Mouse (Mus musculus): ENCODE measurements at regions not wholly inside any gene's neighbourhood (a gene's known extent, or its start where the extent isn't known, plus 50 kb on each side); places are given as distances from the start of the nearest gene placed in this dataset.
"Not testable (repeated sequence)": the region's sequence is repeated elsewhere in the genome, so short reads cannot be mapped to it uniquely, and the experiment has no call there.

GRCm38 (mm10) chr11:12913401-12913800 is 448.6 kb upstream of the Cobl start:
- not testable (repeated sequence) for H3K4me2 ChIP-seq (replicated peaks; ENCODE audit: low read depth, low read length); H3K9me3 ChIP-seq (ENCODE audit: control insufficient read depth, low read depth, low read length); ATAC-seq (ENCODE audit: insufficient number of reproducible peaks, insufficient read depth, low FRiP score, low read depth); H3K4me1 ChIP-seq (ENCODE audit: control insufficient read depth, insufficient read depth, low read length); H3K4me3 ChIP-seq (ENCODE audit: low read depth, low read length); H3K36me3 ChIP-seq (ENCODE audit: control insufficient read depth, insufficient read depth, low read length); H3K9ac ChIP-seq (replicated peaks; ENCODE audit: low read depth, low read length); H3K27ac ChIP-seq (ENCODE audit: low read length); H3K27me3 ChIP-seq (ENCODE audit: control insufficient read depth, insufficient read depth, low read length)
- WGBS: 23% methylated on average over 6 of the region's 6 CpGs

GRCm38 (mm10) chr11:12873712-12874111 is 409.0 kb upstream of the Cobl start:
- Histone ChIP-seq H3K4me1 (ENCODE audit: control insufficient read depth, insufficient read depth, low read length) (no peaks in the 10 kb centered on the region), H3K27ac (ENCODE audit: low read length) (no peak overlapping the region), H3K4me3 (ENCODE audit: low read depth, low read length) (no peak overlapping the region), H3K9me3 (ENCODE audit: control insufficient read depth, low read depth, low read length) (no peaks in the 10 kb centered on the region), H3K9ac (replicated peaks; ENCODE audit: low read depth, low read length) (no peak overlapping the region), H3K27me3 (ENCODE audit: control insufficient read depth, insufficient read depth, low read length) (no peaks in the 10 kb centered on the region), H3K36me3 (ENCODE audit: control insufficient read depth, insufficient read depth, low read length) (no peaks in the 10 kb centered on the region), H3K4me2 (replicated peaks; ENCODE audit: low read depth, low read length) (no peak overlapping the region)
- 47% methylated on average over 1 of the region's 1 CpGs for WGBS
- ATAC-seq (ENCODE audit: insufficient number of reproducible peaks, insufficient read depth, low FRiP score, low read depth): no peak

DNA sequence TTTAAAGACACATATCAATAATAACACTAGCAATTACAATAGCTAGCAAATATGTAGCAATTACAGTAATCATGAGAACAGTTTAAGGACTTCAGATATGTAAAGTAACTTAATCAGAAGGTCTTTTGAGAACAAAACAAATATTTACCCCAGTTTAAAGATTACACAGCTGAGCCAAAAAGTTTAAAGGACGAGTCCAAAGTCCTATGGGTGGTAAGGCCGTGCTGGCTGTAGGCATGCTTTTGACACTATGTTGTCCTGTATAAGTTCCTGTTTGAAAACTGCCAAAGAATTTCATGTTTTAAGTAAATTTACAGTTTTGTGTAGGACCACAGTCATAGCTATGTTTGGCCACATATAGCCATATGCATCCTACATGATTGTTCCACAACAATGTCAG is 408.0 kb upstream of the Cobl start:
- ATAC-seq (ENCODE audit: insufficient number of reproducible peaks, insufficient read depth, low FRiP score, low read depth): 0 out of 2 replicates have a peak, but pooled peaks have one; percentile 53
- H3K4me2 ChIP-seq (replicated peaks; ENCODE audit: low read depth, low read length): no peak overlapping the region

GRCm38 (mm10) chr11:12872399-12872798 is 407.6 kb upstream of the Cobl start:
- WGBS: 48% methylated on average over 1 of the region's 1 CpGs
- H3K36me3 ChIP-seq (ENCODE audit: control insufficient read depth, insufficient read depth, low read length): no peaks in the 10 kb centered on the region
- no peak overlapping the region for H3K4me2 ChIP-seq (replicated peaks; ENCODE audit: low read depth, low read length)
- H3K27ac ChIP-seq (ENCODE audit: low read length): no peak overlapping the region
- no peaks in the 10 kb centered on the region for H3K4me1 ChIP-seq (ENCODE audit: control insufficient read depth, insufficient read depth, low read length)
- H3K4me3 ChIP-seq (ENCODE audit: low read depth, low read length): no peak overlapping the region
- H3K9ac ChIP-seq (replicated peaks; ENCODE audit: low read depth, low read length): no peak overlapping the region
- no peaks in the 10 kb centered on the region for H3K27me3 ChIP-seq (ENCODE audit: control insufficient read depth, insufficient read depth, low read length)
- no peaks in the 10 kb centered on the region for H3K9me3 ChIP-seq (ENCODE audit: control insufficient read depth, low read depth, low read length)
- no peak for ATAC-seq (ENCODE audit: insufficient number of reproducible peaks, insufficient read depth, low FRiP score, low read depth)

More for the DNA sequence above, 408.0 kb upstream of the Cobl start:
- Histone ChIP-seq H3K4me1 (ENCODE audit: control insufficient read depth, insufficient read depth, low read length) (no peaks in the 10 kb centered on the region), H3K27me3 (ENCODE audit: control insufficient read depth, insufficient read depth, low read length) (no peaks in the 10 kb centered on the region), H3K9me3 (ENCODE audit: control insufficient read depth, low read depth, low read length) (no peaks in the 10 kb centered on the region), H3K36me3 (ENCODE audit: control insufficient read depth, insufficient read depth, low read length) (no peaks in the 10 kb centered on the region), H3K9ac (replicated peaks; ENCODE audit: low read depth, low read length) (no peak overlapping the region), H3K27ac (ENCODE audit: low read length) (no peak overlapping the region), H3K4me3 (ENCODE audit: low read depth, low read length) (no peak overlapping the region)
- 58% methylated on average over 2 of the region's 2 CpGs for WGBS

DNA sequence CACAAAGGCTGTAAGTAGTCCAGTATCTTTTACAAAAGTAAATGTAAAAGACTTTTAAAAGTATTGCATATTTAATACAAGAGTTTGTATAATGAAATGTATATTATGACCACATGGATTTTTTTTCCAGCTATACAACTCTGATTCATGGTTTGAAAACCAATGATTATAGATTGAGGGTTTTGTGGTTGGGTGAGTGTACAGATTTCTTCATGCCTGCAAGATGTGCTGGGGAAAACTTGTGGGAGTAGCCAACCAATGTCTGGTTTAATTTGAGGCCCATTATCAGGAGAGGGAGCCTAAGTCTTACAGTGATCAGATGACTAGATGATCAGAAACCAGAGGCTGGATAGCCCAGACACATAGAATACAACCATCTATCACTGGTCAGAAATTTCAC is 402.8 kb upstream of the Cobl start:
- no peaks in the 10 kb centered on the region for H3K27me3 ChIP-seq (ENCODE audit: control insufficient read depth, insufficient read depth, low read length)
- H3K36me3 ChIP-seq (ENCODE audit: control insufficient read depth, insufficient read depth, low read length): no peaks in the 10 kb centered on the region
- no peaks in the 10 kb centered on the region for H3K9me3 ChIP-seq (ENCODE audit: control insufficient read depth, low read depth, low read length)
- no peak for ATAC-seq (ENCODE audit: insufficient number of reproducible peaks, insufficient read depth, low FRiP score, low read depth)
- H3K9ac ChIP-seq (replicated peaks; ENCODE audit: low read depth, low read length): no peak overlapping the region
- no peak overlapping the region for H3K27ac ChIP-seq (ENCODE audit: low read length)
- H3K4me2 ChIP-seq (replicated peaks; ENCODE audit: low read depth, low read length): no peak overlapping the region
- no peaks in the 10 kb centered on the region for H3K4me1 ChIP-seq (ENCODE audit: control insufficient read depth, insufficient read depth, low read length)
- no peak overlapping the region for H3K4me3 ChIP-seq (ENCODE audit: low read depth, low read length)

DNA sequence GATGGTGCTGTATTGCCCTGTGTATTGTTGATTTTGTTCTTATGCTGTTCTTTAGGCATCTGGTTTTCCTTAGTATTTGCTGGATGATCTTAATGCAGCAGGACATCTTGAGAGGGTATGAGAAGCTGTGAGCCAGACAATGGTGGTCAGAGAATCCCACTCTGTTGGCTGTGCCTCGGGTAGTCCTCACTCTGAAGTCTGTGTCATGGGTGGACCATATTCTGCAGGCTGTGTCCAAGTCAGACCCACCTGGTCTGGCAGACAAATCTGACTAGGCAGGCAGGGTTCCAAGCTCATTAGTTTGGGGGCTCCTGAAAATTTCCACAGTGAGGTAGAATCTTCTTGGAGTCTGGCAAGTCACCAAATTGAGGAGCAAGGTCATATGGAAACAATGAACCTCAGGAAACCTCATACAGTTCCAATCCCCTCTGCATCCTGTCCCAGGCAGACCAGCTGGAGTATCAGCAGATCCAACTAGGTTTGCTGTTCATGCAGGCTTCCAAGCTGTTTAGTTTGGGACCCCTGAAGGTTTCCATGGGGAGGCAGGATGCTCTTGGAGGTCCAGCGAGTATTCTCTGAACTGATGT is 400.4 kb upstream of the Cobl start:
- no peaks in the 10 kb centered on the region for H3K27me3 ChIP-seq (ENCODE audit: control insufficient read depth, insufficient read depth, low read length)
- no peak overlapping the region for H3K4me3 ChIP-seq (ENCODE audit: low read depth, low read length)
- no peaks in the 10 kb centered on the region for H3K36me3 ChIP-seq (ENCODE audit: control insufficient read depth, insufficient read depth, low read length)
- 80% methylated on average over 2 of the region's 2 CpGs for WGBS
- no peaks in the 10 kb centered on the region for H3K4me1 ChIP-seq (ENCODE audit: control insufficient read depth, insufficient read depth, low read length)
- H3K4me2 ChIP-seq (replicated peaks; ENCODE audit: low read depth, low read length): no peak overlapping the region
- ATAC-seq (ENCODE audit: insufficient number of reproducible peaks, insufficient read depth, low FRiP score, low read depth): no peak
- H3K9ac ChIP-seq (replicated peaks; ENCODE audit: low read depth, low read length): no peak overlapping the region
- H3K9me3 ChIP-seq (ENCODE audit: control insufficient read depth, low read depth, low read length): no peaks in the 10 kb centered on the region
- no peak overlapping the region for H3K27ac ChIP-seq (ENCODE audit: low read length)

- Histone ChIP-seq H3K27ac (ENCODE audit: low read length) (no peak overlapping the region), H3K4me2 (replicated peaks; ENCODE audit: low read depth, low read length) (no peak overlapping the region), H3K9ac (replicated peaks; ENCODE audit: low read depth, low read length) (no peak overlapping the region), H3K36me3 (ENCODE audit: control insufficient read depth, insufficient read depth, low read length) (no peaks in the 10 kb centered on the region), H3K4me3 (ENCODE audit: low read depth, low read length) (no peak overlapping the region), H3K27me3 (ENCODE audit: control insufficient read depth, insufficient read depth, low read length) (no peaks in the 10 kb centered on the region), H3K4me1 (ENCODE audit: control insufficient read depth, insufficient read depth, low read length) (no peaks in the 10 kb centered on the region), H3K9me3 (ENCODE audit: control insufficient read depth, low read depth, low read length) (no peaks in the 10 kb centered on the region)
- ATAC-seq (ENCODE audit: insufficient number of reproducible peaks, insufficient read depth, low FRiP score, low read depth): no peak; the same call in 1 of the 2 replicates
- WGBS: 78% methylated on average over 1 of the region's 1 CpGs
Measured at GRCm38 (mm10) chr11:12859344-12859930, 394.7 kb upstream of the Cobl start.

- Histone ChIP-seq H3K9ac (replicated peaks; ENCODE audit: low read depth, low read length) (no peak overlapping the region), H3K4me3 (ENCODE audit: low read depth, low read length) (no peak overlapping the region), H3K27me3 (ENCODE audit: control insufficient read depth, insufficient read depth, low read length) (no peaks in the 10 kb centered on the region), H3K4me1 (ENCODE audit: control insufficient read depth, insufficient read depth, low read length) (no peaks in the 10 kb centered on the region), H3K4me2 (replicated peaks; ENCODE audit: low read depth, low read length) (no peak overlapping the region), H3K36me3 (ENCODE audit: control insufficient read depth, insufficient read depth, low read length) (no peaks in the 10 kb centered on the region), H3K9me3 (ENCODE audit: control insufficient read depth, low read depth, low read length) (no peaks in the 10 kb centered on the region), H3K27ac (ENCODE audit: low read length) (no peak overlapping the region)
- ATAC-seq (ENCODE audit: insufficient number of reproducible peaks, insufficient read depth, low FRiP score, low read depth): peak; percentile 56; the same call in 1 of the 2 replicates
- WGBS: 80% methylated on average over 2 of the region's 2 CpGs
Measured at GRCm38 (mm10) chr11:12858274-12858884, 393.6 kb upstream of the Cobl start.
